Mouse (Mus musculus) MEL (cell line): ENCODE results near the gene Krt31.

ENCODE experiments used
- CHD1 ChIP-seq: IDR thresholded peaks from 2 replicates; pipeline ENCODE4 v1.6.1; 2012; ENCODE audit warnings: low read depth, mild to moderate bottlenecking, inconsistent platforms, low read length, improper control_type of control experiment
- CHD2 ChIP-seq: IDR thresholded peaks from 2 replicates; pipeline ENCODE4 v1.6.1; 2011; ENCODE audit warnings: low read length, improper control_type of control experiment
- CTCF ChIP-seq, 3 experiments: IDR thresholded peaks in 2 of 3; conservative IDR thresholded peaks in 1 of 3; 2 replicates each; pipeline ENCODE4 v1.5.1; 2011 to 2012; ENCODE audit warnings: low read length in 3 of 3, low read depth in 2 of 3, mild to moderate bottlenecking in 2 of 3, improper control_type of control experiment in 1 of 3, inconsistent platforms in 1 of 3, mixed read lengths in 1 of 3, moderate library complexity in 1 of 3; ENCODE audit not compliant: control insufficient read depth in 1 of 3, insufficient read depth in 1 of 3, poor library complexity in 1 of 3, severe bottlenecking in 1 of 3
- GATA1 ChIP-seq: IDR thresholded peaks from 2 replicates; pipeline ENCODE4 v1.6.1; 2011; ENCODE audit warnings: low read depth, low read length, improper control_type of control experiment
- MAX ChIP-seq: IDR thresholded peaks from 2 replicates; pipeline ENCODE4 v1.6.1; 2011; ENCODE audit warnings: low read length, improper control_type of control experiment
- POLR2A ChIP-seq, 2 experiments: IDR thresholded peaks; 2 replicates each; pipeline ENCODE4 v1.6.1; 2011 to 2012; ENCODE audit warnings: low read length in 2 of 2, mild to moderate bottlenecking in 2 of 2, control low read depth in 1 of 2, improper control_type of control experiment in 1 of 2, low read depth in 1 of 2, moderate library complexity in 1 of 2; ENCODE audit not compliant: control insufficient read depth in 1 of 2, insufficient read depth in 1 of 2, poor library complexity in 1 of 2
- POLR2AphosphoS2 ChIP-seq: IDR thresholded peaks from 2 replicates; pipeline ENCODE4 v1.6.1; 2011; ENCODE audit warnings: low read length, improper control_type of control experiment
- SMC3 ChIP-seq: IDR thresholded peaks from 2 replicates; pipeline ENCODE4 v1.6.1; 2011; ENCODE audit warnings: low read depth, low read length, improper control_type of control experiment
- TAL1 ChIP-seq: IDR thresholded peaks from 2 replicates; pipeline ENCODE4 v1.6.1; 2012; ENCODE audit warnings: mild to moderate bottlenecking, inconsistent platforms, low read length, moderate library complexity, mixed read lengths
- USF1 ChIP-seq: IDR thresholded peaks from 2 replicates; pipeline ENCODE4 v1.6.1; 2014; ENCODE audit warnings: low read depth, mild to moderate bottlenecking, inconsistent platforms, low read length, improper control_type of control experiment, moderate library complexity
- ZC3H11A ChIP-seq: IDR thresholded peaks from 2 replicates; pipeline ENCODE4 v1.6.1; 2012; ENCODE audit warnings: low read depth, mild to moderate bottlenecking, inconsistent platforms, low read length, improper control_type of control experiment

GRCm38 (mm10) chr11:100005905-100006304 lies 44.4 kb downstream of the Krt31 start:
- TF ChIP-seq POLR2A (IDR thresholded peaks at IDR 0.05; ENCODE audit: control insufficient read depth in 1 of 2, insufficient read depth in 1 of 2, low read depth in 1 of 2, low read length in 2 of 2, poor library complexity in 1 of 2): no peak
- no peak for TF ChIP-seq CTCF (IDR thresholded peaks at IDR 0.05 in 2 of 3, conservative IDR thresholded peaks at IDR 0.05 in 1 of 3; ENCODE audit: control insufficient read depth in 1 of 3, insufficient read depth in 1 of 3, low read depth in 2 of 3, low read length in 3 of 3, poor library complexity in 1 of 3, severe bottlenecking in 1 of 3)
- no peak for TF ChIP-seq MAX
- no peak for TF ChIP-seq CHD2
- no peak for TF ChIP-seq CHD1
- no peak for TF ChIP-seq SMC3
- no peak for TF ChIP-seq GATA1
- no peak for TF ChIP-seq POLR2AphosphoS2
- TF ChIP-seq USF1: no peak
- no peak for TF ChIP-seq TAL1
- no peak for TF ChIP-seq ZC3H11A
